Mouse (Mus musculus) forebrain, embryonic 12.5 days (tissue): ENCODE measurements at regions not wholly inside any gene's neighbourhood (a gene's known extent, or its start where the extent isn't known, plus 50 kb on each side); places are given as distances from the start of the nearest gene placed in this dataset.
A peak's percentile ranks its signal among the peaks of the same experiment; 100 is the strongest.
"Not testable (repeated sequence)": the region's sequence is repeated elsewhere in the genome, so short reads cannot be mapped to it uniquely, and the experiment has no call there.

Experiments
- ATAC-seq: fragments of 200-750 bp; cut with Nextera tagmentation; 2 replicates; pipeline ENCODE4 v1.8.0; 2017; ENCODE audit warnings: moderate TSS enrichment; ENCODE audit not compliant: low FRiP score
- H3K27ac ChIP-seq: fragments of 300-500 bp; sonication (generic); 2 replicates; pipeline ENCODE4 v1.5.1; 2016; ENCODE audit warnings: mild to moderate bottlenecking
- H3K27me3 ChIP-seq: fragments of 300-500 bp; sonication (generic); 2 replicates; pipeline ENCODE4 v1.6.1; 2016; ENCODE audit warnings: mild to moderate bottlenecking
- H3K36me3 ChIP-seq: fragments of 300-500 bp; sonication (generic); replicated peaks from 2 replicates; pipeline ENCODE4 v1.6.1; 2016; ENCODE audit warnings: mild to moderate bottlenecking
- H3K4me1 ChIP-seq: fragments of 300-500 bp; sonication (generic); 2 replicates; pipeline ENCODE4 v1.6.1; 2016
- H3K4me2 ChIP-seq: fragments of 300-500 bp; sonication (generic); 2 replicates; pipeline ENCODE4 v1.6.1; 2016; ENCODE audit warnings: mild to moderate bottlenecking, moderate library complexity
- H3K4me3 ChIP-seq: fragments of 300-500 bp; sonication (generic); replicated peaks from 2 replicates; pipeline ENCODE4 v1.5.1; 2016; ENCODE audit warnings: mild to moderate bottlenecking
- H3K9ac ChIP-seq: fragments of 300-500 bp; sonication (generic); 2 replicates; pipeline ENCODE4 v1.6.1; 2016; ENCODE audit warnings: mild to moderate bottlenecking
- H3K9me3 ChIP-seq: fragments of 300-500 bp; sonication (generic); 2 replicates; pipeline ENCODE4 v1.6.1; 2016
- WGBS: fragments of 180-500 bp; shearing (Covaris S2); methylation state at CpG from one replicate; pipeline ENCODE4 v1.1.7; 2016; 5-methylcytosine and 5-hydroxymethylcytosine counted together

DNA sequence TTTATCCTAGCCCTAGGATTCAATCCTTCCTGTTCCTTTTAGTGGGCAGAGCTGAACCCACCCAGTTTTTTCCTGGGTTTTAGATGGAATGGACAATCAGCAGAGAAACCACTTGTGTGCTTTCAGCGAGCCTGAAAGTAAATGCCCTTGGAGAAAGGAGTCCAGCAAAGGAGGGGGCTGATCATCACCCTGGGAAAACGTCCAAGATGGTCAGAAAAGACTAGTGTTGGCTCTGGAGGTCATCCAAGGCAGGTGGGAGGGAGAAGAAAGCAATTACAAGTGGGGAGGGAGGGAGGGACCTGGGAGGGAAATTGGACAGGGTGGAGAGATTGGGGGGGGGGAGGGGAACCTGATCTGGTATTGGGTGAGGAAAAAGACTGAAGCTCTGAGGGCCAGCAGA, 55.6 kb upstream of the Zfp366 start:
- no peaks in the 10 kb centered on the region for H3K9me3 ChIP-seq
- no peak overlapping the region for H3K9ac ChIP-seq
- no peaks in the 10 kb centered on the region for H3K27me3 ChIP-seq
- no peak overlapping the region for H3K27ac ChIP-seq
- H3K4me2 ChIP-seq = no peak overlapping the region
- no peak overlapping the region for H3K4me3 ChIP-seq
- no peak for ATAC-seq
- no peaks in the 10 kb centered on the region for H3K4me1 ChIP-seq
- H3K36me3 ChIP-seq = no peaks in the 10 kb centered on the region
- 35% methylated on average over 2 of the region's 2 CpGs for WGBS

DNA sequence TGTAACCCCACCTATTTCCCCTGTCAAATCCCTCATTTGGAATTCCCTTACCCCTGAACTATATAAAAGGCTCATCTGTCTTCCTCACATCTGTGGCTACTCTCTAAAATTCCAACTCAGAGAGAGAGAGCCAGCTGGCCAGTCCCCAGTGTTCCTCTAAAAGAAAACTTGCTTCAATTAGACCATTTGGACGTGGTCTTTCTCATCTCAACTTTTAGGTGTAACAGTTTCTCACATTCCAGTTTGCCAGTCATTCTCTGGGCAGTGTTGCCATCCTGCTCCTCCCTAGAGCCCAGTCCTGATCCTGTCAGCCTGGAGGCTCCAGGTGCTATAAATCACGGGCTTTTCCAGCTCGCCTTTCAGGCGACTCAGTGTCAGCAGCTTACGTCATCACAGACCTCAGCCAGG, 56.3 kb upstream of the Zfp366 start:
- Histone ChIP-seq H3K9ac (no peak overlapping the region), H3K4me2 (no peak overlapping the region)
- ATAC-seq = no peak

DNA sequence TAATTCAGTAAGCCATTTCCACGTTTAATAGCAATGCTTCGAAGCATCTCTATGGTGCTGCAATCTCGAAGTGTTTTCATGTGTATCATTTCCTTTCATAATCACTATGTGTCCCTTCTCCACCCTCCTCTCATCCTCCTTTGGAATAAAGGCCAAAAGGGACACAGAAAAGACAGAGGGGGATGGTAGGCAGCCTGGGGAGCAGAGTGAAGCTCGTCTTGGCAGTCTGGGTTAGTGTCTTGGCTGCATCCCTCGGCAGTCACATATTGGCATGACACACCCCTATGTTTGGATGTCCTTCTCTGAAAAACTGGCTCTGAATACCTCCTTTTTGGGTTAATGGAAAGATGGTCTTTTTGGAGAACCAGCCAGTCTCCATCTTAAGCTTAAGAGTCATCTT, 56.9 kb upstream of the Zfp366 start:
- 87% methylated on average over 5 of the region's 5 CpGs for WGBS
- no peaks in the 10 kb centered on the region for H3K4me1 ChIP-seq
- H3K9me3 ChIP-seq = no peaks in the 10 kb centered on the region
- H3K36me3 ChIP-seq = no peaks in the 10 kb centered on the region
- no peak overlapping the region for H3K9ac ChIP-seq
- no peak for ATAC-seq
- no peak overlapping the region for H3K4me3 ChIP-seq
- H3K27me3 ChIP-seq = no peaks in the 10 kb centered on the region
- no peak overlapping the region for H3K27ac ChIP-seq
- H3K4me2 ChIP-seq = no peak overlapping the region

More for the DNA sequence above, 56.3 kb upstream of the Zfp366 start:
- Histone ChIP-seq H3K4me3 (no peak overlapping the region), H3K27ac (no peak overlapping the region), H3K36me3 (no peaks in the 10 kb centered on the region), H3K9me3 (no peaks in the 10 kb centered on the region), H3K4me1 (no peaks in the 10 kb centered on the region), H3K27me3 (no peaks in the 10 kb centered on the region)
- WGBS = 87% methylated on average over 5 of the region's 5 CpGs

DNA sequence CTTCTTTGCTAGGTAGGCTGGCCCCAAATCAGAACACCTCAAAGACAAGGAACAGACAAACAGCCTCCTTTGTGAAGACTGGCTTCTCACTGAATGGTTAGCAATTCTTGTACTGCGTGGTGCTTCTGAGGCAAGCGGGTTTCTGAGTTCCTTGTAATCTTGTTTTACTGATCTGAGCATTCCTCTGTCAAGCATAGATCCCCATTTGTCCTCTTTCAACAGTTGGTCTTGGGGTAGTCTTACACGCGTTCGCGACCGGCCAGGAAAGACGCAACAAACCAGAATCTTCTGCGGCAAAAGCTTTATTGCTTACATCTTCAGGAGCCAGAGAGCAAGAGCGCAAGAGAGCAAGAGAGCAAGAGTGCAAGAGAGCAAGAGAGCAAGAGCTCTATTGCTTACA, 57.7 kb upstream of the Zfp366 start:
- not testable (repeated sequence) for H3K4me2 ChIP-seq, H3K27me3 ChIP-seq, H3K9me3 ChIP-seq, ATAC-seq, H3K4me3 ChIP-seq, H3K4me1 ChIP-seq, H3K36me3 ChIP-seq, H3K9ac ChIP-seq, H3K27ac ChIP-seq
- WGBS = 97% methylated on average over 10 of the region's 10 CpGs

DNA sequence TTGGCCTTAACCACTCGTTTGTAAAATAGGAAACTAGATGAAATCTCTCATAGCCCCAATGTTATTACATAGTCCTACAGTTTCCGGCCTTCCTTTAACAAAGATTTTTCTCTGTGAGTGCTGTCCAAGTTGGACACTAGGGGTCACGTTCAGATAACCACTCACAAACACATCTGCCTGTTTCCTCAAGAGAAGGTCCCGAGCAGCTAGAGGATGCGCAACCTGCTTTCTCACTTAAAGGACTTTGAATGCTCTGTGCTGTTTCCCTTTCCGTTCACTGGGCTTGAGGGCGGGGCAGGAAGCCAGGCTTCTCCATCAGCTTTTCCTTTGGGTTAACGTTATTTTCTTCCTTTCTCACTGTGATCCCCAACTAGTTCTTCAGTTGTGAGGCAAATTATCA, 58.1 kb upstream of the Zfp366 start:
- ATAC-seq = no peak
- Histone ChIP-seq H3K4me2 (no peak overlapping the region), H3K9ac (no peak overlapping the region), H3K9me3 (no peaks in the 10 kb centered on the region), H3K27me3 (no peaks in the 10 kb centered on the region), H3K4me3 (no peak overlapping the region), H3K4me1 (no peaks in the 10 kb centered on the region), H3K36me3 (no peaks in the 10 kb centered on the region), H3K27ac (no peak overlapping the region)
- WGBS = 89% methylated on average over 8 of the region's 8 CpGs

DNA sequence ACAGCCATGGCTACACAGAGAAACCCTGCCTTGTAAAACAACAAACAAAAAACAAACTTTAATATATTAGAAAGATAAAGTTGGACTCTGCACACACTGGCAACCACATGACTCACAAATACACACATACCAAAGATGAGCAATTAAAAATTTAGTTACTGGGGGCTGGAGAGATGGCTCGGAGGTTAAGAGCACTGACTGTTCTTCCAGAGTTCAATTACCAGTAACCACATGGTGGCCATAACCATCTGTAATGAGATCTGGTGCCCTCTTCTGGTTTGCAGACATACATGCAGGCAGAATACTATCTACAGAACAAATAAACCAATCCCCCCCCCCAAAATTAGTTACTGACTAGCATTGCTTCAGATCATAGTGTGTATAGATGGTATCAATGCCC, 58.7 kb upstream of the Zfp366 start:
- no peaks in the 10 kb centered on the region for H3K4me1 ChIP-seq
- no peak for ATAC-seq
- H3K9ac ChIP-seq = no peak overlapping the region
- no peaks in the 10 kb centered on the region for H3K9me3 ChIP-seq
- H3K4me2 ChIP-seq = no peak overlapping the region
- WGBS = 56% methylated on average over 1 of the region's 1 CpGs
- H3K27me3 ChIP-seq = no peaks in the 10 kb centered on the region
- H3K36me3 ChIP-seq = no peaks in the 10 kb centered on the region
- H3K4me3 ChIP-seq = no peak overlapping the region
- H3K27ac ChIP-seq = no peak overlapping the region

DNA sequence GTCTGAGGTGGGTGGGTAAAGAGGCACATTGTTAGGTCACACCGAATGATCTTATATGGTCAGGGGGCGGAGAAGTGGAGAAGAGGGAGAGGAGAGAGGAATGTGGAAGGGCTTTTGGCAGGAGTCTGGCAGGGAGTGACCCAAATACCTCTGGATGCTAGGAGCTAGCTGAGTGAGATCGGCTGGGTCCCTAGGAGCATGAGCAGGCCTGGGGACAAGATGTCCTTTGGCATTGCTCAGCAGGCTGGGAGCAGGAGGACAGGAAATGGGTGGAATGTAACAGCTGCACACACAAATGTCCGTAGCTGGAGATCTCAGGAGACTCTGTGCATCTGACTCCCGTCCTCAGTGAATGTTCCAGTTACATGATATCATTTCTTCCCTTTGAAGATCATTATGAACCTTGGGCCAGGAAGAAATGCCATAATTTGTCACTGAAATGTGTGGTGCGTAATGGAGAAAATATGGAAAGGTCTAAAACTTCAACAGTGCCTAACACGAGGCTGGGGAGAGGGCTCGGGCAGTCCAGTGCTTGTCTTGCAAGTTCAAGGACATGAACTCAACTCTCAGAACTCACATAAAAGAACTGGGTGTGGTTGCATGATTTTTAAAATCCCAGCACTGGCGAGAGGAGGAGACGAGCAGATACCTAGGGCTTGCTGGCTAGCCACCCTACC, 59.6 kb upstream of the Zfp366 start:
- no peaks in the 10 kb centered on the region for H3K27me3 ChIP-seq
- H3K27ac ChIP-seq = no peak overlapping the region
- WGBS = 82% methylated on average over 10 of the region's 10 CpGs
- no peak for ATAC-seq
- H3K4me3 ChIP-seq = no peak overlapping the region
- no peaks in the 10 kb centered on the region for H3K4me1 ChIP-seq
- no peak overlapping the region for H3K4me2 ChIP-seq
- no peaks in the 10 kb centered on the region for H3K36me3 ChIP-seq
- H3K9me3 ChIP-seq = no peaks in the 10 kb centered on the region
- H3K9ac ChIP-seq = no peak overlapping the region

DNA sequence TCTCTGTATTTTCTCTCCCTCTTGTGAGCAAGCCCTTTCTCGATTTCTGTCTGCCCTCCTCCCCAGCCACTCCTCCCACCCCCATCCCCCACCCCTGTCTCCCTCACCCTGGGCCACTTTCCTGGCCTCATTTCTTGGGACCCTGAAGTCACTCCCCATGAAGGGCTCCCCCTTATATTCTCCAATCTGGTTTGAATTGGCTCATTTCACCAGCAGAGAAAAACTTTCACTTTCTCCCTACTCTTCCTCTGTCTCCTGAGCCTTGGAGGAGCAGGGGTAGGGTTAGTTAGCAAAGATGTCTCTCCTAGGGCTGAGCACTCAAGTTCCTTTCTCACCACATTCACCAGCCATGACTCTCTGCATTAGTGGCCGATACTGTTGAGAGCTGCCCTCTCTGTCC, 60.5 kb upstream of the Zfp366 start:
- Histone ChIP-seq H3K36me3 (no peaks in the 10 kb centered on the region), H3K27ac (no peak overlapping the region), H3K9me3 (no peaks in the 10 kb centered on the region), H3K9ac (no peak overlapping the region), H3K4me1 (no peaks in the 10 kb centered on the region), H3K4me2 (no peak overlapping the region), H3K4me3 (no peak overlapping the region), H3K27me3 (no peaks in the 10 kb centered on the region)
- no peak for ATAC-seq
- 41% methylated on average over 2 of the region's 2 CpGs for WGBS

DNA sequence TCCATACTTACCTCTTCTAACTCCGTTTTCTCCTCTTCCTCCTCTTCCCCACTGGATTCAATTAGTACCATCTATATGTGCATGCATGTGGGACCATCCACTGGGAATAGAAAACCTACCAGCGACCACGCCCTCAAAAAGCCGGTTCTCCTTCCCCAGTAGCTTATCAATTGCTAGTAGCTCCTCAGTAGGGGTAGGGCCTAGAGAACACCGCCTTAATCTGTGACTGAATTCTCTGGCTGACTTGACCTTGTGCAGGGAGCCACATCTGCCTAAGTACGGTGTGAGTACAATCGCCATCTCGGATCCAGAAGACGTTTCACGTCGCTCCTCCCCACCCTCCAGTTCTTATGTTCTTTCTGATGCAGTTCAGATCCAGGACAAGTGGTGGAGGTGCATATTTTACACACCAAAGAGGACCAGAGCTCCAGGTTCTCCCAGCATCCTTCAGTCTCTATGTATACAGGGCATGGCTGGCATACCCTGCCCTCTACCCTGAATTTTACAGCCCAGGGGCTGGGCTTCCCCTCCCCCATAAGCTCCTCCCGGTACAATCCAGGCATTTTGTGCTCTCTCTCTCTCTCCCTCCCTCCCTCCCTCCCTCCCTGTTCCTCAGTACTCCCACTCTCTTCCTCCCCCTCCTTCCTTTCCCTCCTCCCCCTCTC, 61.0 kb upstream of the Zfp366 start:
- Histone ChIP-seq H3K9ac (no peak overlapping the region), H3K4me2 (no peak overlapping the region), H3K4me3 (no peak overlapping the region), H3K4me1 (no peaks in the 10 kb centered on the region), H3K9me3 (no peaks in the 10 kb centered on the region), H3K27ac (no peak overlapping the region), H3K36me3 (no peaks in the 10 kb centered on the region), H3K27me3 (no peaks in the 10 kb centered on the region)
- ATAC-seq = no peak
- 80% methylated on average over 12 of the region's 12 CpGs for WGBS

DNA sequence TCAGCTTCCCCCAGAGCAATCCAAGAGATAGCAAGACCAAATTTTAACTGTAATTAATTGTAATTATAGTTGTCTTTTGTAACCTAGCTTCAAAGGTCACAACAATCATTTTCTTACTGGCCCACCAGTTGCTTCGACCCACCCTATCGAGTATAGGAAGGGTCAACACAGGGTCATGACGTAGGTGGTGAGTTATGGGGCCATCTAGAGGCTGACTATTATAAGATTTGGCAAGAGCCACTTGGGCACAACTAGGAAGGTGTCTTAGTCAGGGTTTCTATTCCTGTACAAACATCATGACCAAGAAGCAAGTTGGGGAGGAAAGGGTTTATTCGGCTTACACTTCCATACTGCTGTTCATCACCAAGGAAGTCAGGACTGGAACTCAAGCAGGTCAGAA, 62.1 kb upstream of the Zfp366 start:
- not testable (repeated sequence) for H3K4me3 ChIP-seq, H3K4me1 ChIP-seq, H3K9me3 ChIP-seq, ATAC-seq, H3K27me3 ChIP-seq, H3K4me2 ChIP-seq, H3K36me3 ChIP-seq, H3K9ac ChIP-seq, H3K27ac ChIP-seq
- 82% methylated on average over 4 of the region's 4 CpGs for WGBS

DNA sequence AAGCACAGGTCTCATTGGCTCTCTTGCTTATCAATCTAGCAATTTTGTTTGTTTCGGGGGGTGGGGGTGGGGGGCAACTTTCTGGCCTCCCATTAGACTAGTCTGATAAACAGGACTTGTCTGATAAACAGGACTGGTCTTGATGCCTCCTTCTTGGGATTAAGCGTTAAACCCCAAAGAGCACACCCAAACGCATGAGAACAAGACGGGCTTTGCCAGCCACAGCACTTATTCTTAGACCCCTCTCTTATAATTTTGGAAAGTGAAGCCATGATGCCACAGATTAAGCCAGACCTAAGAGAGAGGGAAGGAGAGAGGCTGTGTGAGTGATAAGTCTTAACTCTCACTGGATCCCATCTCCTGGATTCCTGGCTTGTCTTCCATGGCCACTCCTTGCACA, 63.5 kb upstream of the Zfp366 start:
- no peaks in the 10 kb centered on the region for H3K9me3 ChIP-seq
- no peaks in the 10 kb centered on the region for H3K4me1 ChIP-seq
- H3K4me3 ChIP-seq = no peak overlapping the region
- no peak overlapping the region for H3K27ac ChIP-seq
- no peak overlapping the region for H3K9ac ChIP-seq
- WGBS = 96% methylated on average over 4 of the region's 4 CpGs
- no peak for ATAC-seq
- H3K4me2 ChIP-seq = no peak overlapping the region
- H3K27me3 ChIP-seq = no peaks in the 10 kb centered on the region
- no peaks in the 10 kb centered on the region for H3K36me3 ChIP-seq

DNA sequence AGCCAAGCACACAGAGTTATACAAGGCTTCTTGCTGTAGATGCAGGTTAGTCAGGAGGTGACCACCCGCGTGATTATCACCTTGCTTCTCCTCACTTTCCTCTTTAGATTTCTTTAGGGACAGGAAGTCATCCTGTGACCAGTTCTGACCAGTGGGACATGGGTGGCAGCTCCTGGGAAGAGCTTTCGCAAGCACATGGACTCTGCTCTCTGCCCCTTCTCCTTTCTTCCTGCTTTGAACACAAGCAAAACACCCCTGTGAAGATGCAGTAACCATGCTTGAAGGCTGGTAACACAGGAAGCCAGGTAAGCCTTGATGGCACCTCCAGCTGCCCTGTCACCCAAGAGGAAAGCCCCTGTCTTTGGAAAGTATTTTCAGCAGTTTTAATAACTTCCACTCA, 64.7 kb upstream of the Zfp366 start:
- Histone ChIP-seq H3K36me3 (no peaks in the 10 kb centered on the region), H3K27me3 (no peaks in the 10 kb centered on the region), H3K4me1 (no peaks in the 10 kb centered on the region), H3K9ac (no peak overlapping the region), H3K27ac (no peak overlapping the region), H3K9me3 (no peaks in the 10 kb centered on the region), H3K4me3 (no peak overlapping the region), H3K4me2 (no peak overlapping the region)
- no peak for ATAC-seq
- 96% methylated on average over 3 of the region's 3 CpGs for WGBS

DNA sequence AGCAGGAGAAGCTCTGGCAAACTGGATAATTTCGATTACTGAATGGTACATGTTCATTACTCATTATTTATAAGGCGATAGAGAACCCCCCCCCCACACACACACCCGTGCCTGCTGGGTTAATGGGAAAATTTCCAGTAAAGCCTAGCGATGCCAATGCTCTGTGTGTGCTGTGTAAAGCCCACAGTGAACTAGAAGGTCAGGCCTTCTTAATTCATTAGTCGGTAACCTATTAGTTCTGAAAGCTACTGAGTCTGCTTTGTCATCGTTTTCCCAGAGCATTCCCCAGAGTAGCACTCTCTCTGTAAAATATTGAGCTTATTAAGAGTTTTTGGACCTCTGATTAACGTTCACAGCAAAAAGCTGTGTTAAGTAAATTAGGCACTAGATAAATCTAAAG, 65.7 kb upstream of the Zfp366 start:
- no peak overlapping the region for H3K4me3 ChIP-seq
- no peaks in the 10 kb centered on the region for H3K27me3 ChIP-seq
- H3K27ac ChIP-seq = 0 out of 2 replicates have a peak overlapping the region, but pooled peaks have one; percentile 1
- no peak overlapping the region for H3K9ac ChIP-seq
- H3K4me2 ChIP-seq = no peak overlapping the region
- no peaks in the 10 kb centered on the region for H3K36me3 ChIP-seq
- ATAC-seq = no peak
- 39% methylated on average over 7 of the region's 7 CpGs for WGBS
- no peaks in the 10 kb centered on the region for H3K4me1 ChIP-seq
- no peaks in the 10 kb centered on the region for H3K9me3 ChIP-seq
